Mouse (Mus musculus) C2C12 (cell line): ENCODE measurements around the gene Ifit1bl1. TPM values are rescaled to one million over a fixed set of nuclear protein-coding genes. Genes with fewer than 3 reads are reported as not detected.
A peak's percentile ranks its signal among the peaks of the same experiment; 100 is the strongest.

Experiments used
- H3K27me3 ChIP-seq: one replicate; pipeline ENCODE4 v1.6.1; 2011; ENCODE audit not compliant: control insufficient read depth, insufficient read depth, insufficient read length
- H3K36me3 ChIP-seq: one replicate; pipeline ENCODE4 v1.6.1; 2011; ENCODE audit not compliant: control insufficient read depth, insufficient read depth
- H3K4me3 ChIP-seq: one replicate; pipeline ENCODE4 v1.5.1; 2011; ENCODE audit warnings: mild to moderate bottlenecking, control low read depth; ENCODE audit not compliant: poor library complexity, insufficient read depth, severe bottlenecking
- H3K79me2 ChIP-seq: one replicate; pipeline ENCODE4 v1.6.1; 2011; ENCODE audit not compliant: control insufficient read depth, insufficient read depth
- H3K79me3 ChIP-seq: one replicate; pipeline ENCODE4 v1.6.1; 2011; ENCODE audit warnings: low read depth, control low read depth
- H3ac ChIP-seq: one replicate; pipeline ENCODE3; 2011; ENCODE audit warnings: low read depth; ENCODE audit not compliant: control insufficient read depth, insufficient read length
- CEBPB ChIP-seq: IDR thresholded peaks from one replicate; pipeline ENCODE4 v1.6.1; 2011; ENCODE audit warnings: low read depth, mild to moderate bottlenecking, control low read depth, moderate library complexity
- CTCF ChIP-seq: IDR thresholded peaks from one replicate; pipeline ENCODE4 v1.5.1; 2011; ENCODE audit not compliant: control insufficient read depth, insufficient read depth, insufficient read length
- FOSL1 ChIP-seq: IDR thresholded peaks from one replicate; pipeline ENCODE4 v1.8.0; 2011; ENCODE audit warnings: mild to moderate bottlenecking, low read length; ENCODE audit not compliant: poor library complexity, insufficient read depth, severe bottlenecking
- MAX ChIP-seq: IDR thresholded peaks from one replicate; pipeline ENCODE4 v1.6.1; 2011; ENCODE audit warnings: mild to moderate bottlenecking, control low read depth
- MYOD1 ChIP-seq: IDR thresholded peaks from one replicate; pipeline ENCODE4 v1.6.1; 2011; ENCODE audit warnings: low read depth; ENCODE audit not compliant: control insufficient read depth, insufficient read length
- MYOG ChIP-seq: IDR thresholded peaks from one replicate; pipeline ENCODE4 v1.6.1; 2011; ENCODE audit not compliant: control insufficient read depth, insufficient read length; ENCODE audit errors: extremely low read depth
- USF1 ChIP-seq: IDR thresholded peaks from one replicate; pipeline ENCODE4 v1.6.1; 2011; ENCODE audit warnings: low read depth, mild to moderate bottlenecking, control low read depth, moderate library complexity
- polyA plus RNA-seq: library from polyadenylated mRNA; unstranded; fragments of >200 nt; fragmentation: generic; extraction: Trizol; gene quantifications from one replicate; pipeline ENCODE4 v1.2.1, GENCODE M21; 2012; ENCODE audit warnings: missing spikeins

Ifit1bl1 gene
- polyA plus RNA-seq, 1 experiment, result not detected

DNA sequence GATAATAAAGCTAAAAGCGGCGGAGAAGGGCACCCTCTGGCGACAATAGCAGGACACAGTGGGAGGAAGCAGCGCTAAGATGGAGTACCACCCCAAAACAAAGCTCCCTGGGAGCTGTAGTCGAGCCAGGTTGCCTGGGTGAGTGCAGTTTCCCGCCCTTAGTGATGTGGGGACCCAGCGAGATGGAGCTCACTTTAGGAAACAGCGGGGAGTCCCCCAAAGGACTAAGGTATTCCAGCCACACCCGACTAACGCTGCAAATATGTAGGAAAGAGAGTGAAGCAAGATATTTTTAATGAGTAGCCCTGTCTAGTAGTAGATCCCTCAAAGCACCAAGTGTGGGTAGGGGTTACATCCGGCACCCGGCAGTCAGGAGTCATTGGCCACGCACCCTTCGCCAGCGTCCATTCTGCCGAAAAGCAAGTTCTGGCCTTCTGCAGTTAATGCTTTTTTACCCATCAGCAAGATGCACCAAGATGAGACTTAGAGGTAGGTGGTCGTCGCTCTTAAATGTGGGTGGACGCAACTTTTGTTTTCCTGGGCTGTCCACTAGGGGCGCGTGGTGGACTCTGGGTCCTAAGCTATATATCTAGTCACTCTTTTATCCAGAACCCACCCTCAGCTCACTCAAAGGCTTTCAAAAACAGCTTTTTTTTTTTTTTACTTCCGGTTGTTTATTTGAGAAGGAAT is 51.1 kb downstream of the Ifit1bl1 start, which contains the start of gene Ifit2:
Gene Ifit2, plus strand, starts transcription at position 161 of the 690 bp plus-strand sequence.
- no peaks in the 10 kb centered on the region for H3K79me2 ChIP-seq
- peak within 1 kb of the TSS; percentile 48 for H3ac ChIP-seq
- no peaks in the 10 kb centered on the region for H3K36me3 ChIP-seq
- no peaks in the 10 kb centered on the region for H3K27me3 ChIP-seq
- H3K79me3 ChIP-seq, result no peaks in the 10 kb centered on the region
- peak; percentile 46 for TF ChIP-seq CTCF
- no peak for TF ChIP-seq CEBPB
- H3K4me3 ChIP-seq, result peak within 1 kb of the TSS; percentile 36

GRCm38 (mm10) chr19:34550205-34550533 is 51.6 kb downstream of the Ifit1bl1 start:
- Histone ChIP-seq H3K27me3 (no peaks in the 10 kb centered on the region), H3K79me3 (no peaks in the 10 kb centered on the region), H3K4me3 (peak overlapping the region; percentile 36), H3K79me2 (no peaks in the 10 kb centered on the region), H3ac (peak overlapping the region; percentile 34), H3K36me3 (no peaks in the 10 kb centered on the region)
- no peak for TF ChIP-seq MYOG
- TF ChIP-seq FOSL1, result no peak
- TF ChIP-seq CEBPB, result no peak
- no peak for TF ChIP-seq CTCF
- TF ChIP-seq MYOD1, result no peak
- TF ChIP-seq MAX, result no peak

DNA sequence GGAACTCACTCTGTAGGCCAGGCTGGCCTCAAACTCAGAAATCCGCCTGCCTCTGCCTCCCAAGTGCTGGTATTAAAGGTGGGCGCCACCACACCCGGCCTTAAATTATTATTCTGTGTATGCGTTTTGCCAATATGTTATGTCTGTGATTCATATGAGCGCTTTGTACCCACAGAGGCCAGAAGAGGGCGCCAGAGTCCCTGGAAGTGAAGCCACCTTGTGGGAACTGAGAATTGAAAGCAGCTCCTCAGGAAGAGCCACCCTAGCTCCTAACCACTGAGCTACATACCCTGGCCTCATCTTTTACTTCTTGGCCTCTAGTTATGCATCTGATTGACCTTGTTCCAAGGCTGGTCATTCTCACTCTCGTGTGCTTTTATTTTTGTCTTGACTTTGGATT is 53.8 kb downstream of the Ifit1bl1 start:
- H3K36me3 ChIP-seq, result no peaks in the 10 kb centered on the region
- H3K79me2 ChIP-seq, result no peaks in the 10 kb centered on the region
- H3K27me3 ChIP-seq, result no peaks in the 10 kb centered on the region
- no peak for TF ChIP-seq MYOG
- TF ChIP-seq USF1, result no peak
- TF ChIP-seq CTCF, result peak; percentile 48
- no peak overlapping the region for H3ac ChIP-seq
- H3K4me3 ChIP-seq, result no peak overlapping the region
- H3K79me3 ChIP-seq, result no peaks in the 10 kb centered on the region

DNA sequence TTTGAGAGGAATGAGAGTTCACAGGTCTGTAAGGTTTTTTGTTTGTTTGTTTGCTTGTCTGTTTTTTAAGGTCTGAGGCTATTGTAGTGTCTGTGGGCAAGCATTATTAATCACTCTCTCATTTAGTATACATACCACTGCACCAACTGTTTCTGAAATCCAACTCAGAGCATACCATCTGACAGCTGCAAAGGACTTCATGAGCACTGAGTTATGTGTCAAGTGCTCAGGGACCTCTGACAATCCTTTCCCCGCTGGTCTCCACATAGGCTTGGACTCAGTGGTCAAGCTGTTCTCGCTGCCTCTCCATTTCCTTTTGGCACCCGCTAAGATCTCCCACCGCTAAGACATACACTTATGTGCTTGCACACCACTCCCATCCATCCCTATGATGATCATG is 55.5 kb downstream of the Ifit1bl1 start:
- TF ChIP-seq MAX (no peak), MYOD1 (no peak), FOSL1 (no peak), USF1 (no peak), CEBPB (no peak), CTCF (no peak), MYOG (no peak)
- H3K36me3 ChIP-seq, result no peaks in the 10 kb centered on the region
- H3ac ChIP-seq, result no peak overlapping the region
- no peaks in the 10 kb centered on the region for H3K79me3 ChIP-seq
- H3K79me2 ChIP-seq, result no peaks in the 10 kb centered on the region
- H3K4me3 ChIP-seq, result no peak overlapping the region
- no peaks in the 10 kb centered on the region for H3K27me3 ChIP-seq

Other genes starting within 250 kb of the Ifit1bl1 start
- 0.30 TPM for gene Ch25h, start 126.8 kb downstream of the Ifit1bl1 start, polyA plus RNA-seq
- gene Lipa, start 74.5 kb downstream of the Ifit1bl1 start, polyA plus RNA-seq, result 8.8 TPM
- 1.6 TPM for gene Ifit2, start 51.3 kb downstream of the Ifit1bl1 start, polyA plus RNA-seq
- 0.05 TPM for gene Ifit3, start 18.4 kb downstream of the Ifit1bl1 start, polyA plus RNA-seq
- not detected for gene Ifit3b, start 6.0 kb upstream of the Ifit1bl1 start, polyA plus RNA-seq
- gene Ifit1bl2, start 38.8 kb upstream of the Ifit1bl1 start, polyA plus RNA-seq, result not detected
- gene Ifit1, start 38.9 kb upstream of the Ifit1bl1 start, polyA plus RNA-seq, result 0.01 TPM
- gene Slc16a12, start 145.3 kb upstream of the Ifit1bl1 start, polyA plus RNA-seq, result 0.01 TPM